Mouse (Mus musculus): ENCODE measurements around the gene Kdm5b.

DNA sequence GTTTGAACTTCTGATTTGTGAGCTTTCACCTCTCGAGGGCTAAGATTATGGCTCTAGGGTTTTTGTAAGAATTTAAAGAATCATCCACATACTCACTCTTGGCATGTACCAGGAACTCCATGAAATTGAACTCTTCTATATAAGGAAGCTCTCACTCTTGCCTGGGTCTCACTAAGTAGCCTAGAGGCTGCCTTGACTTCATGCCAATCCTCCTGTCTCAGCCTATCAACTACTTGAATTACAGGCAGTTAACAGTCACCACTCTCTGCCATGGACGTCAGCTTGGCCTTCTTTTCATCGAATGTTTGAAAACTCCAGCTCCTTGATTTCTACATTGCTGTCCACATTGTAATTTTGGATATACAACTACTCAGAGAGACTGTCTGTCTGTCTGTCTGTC, 7.6 kb upstream of the Kdm5b start:
- TF ChIP-seq ZC3H11A (IDR thresholded peaks at IDR 0.05; ENCODE audit: borderline replicate concordance, low read depth, low read length) (no peak), ZNF384 (IDR thresholded peaks at IDR 0.05; ENCODE audit: low read depth, low read length) (no peak), CHD2 (IDR thresholded peaks at IDR 0.05; ENCODE audit: low read depth, low read length) (no peak), MAFK (IDR thresholded peaks at IDR 0.05; ENCODE audit: insufficient read depth, low read depth, low read length) (no peak)
